Mouse (Mus musculus): ENCODE measurements around the gene Glis1. TPM values are rescaled to one million over a fixed set of nuclear protein-coding genes. Genes with fewer than 3 reads are reported as not detected.

Gene Glis1
- polyA plus RNA-seq, 1 experiment from 2014 or later: 0.47 TPM

- DNase-seq (ENCODE audit: low spot score) (peak; percentile 26), ATAC-seq (ENCODE audit: low FRiP score, low TSS enrichment) (peak; percentile 94)
- no peak overlapping the region for H3K27ac ChIP-seq (replicated peaks)
- H3K4me3 ChIP-seq (ENCODE audit: low read depth, low read length): no peak overlapping the region
- TF ChIP-seq EP300 (optimal IDR thresholded peaks at IDR 0.05) (no peak), CTCF (IDR thresholded peaks at IDR 0.05; ENCODE audit: low read depth) (no peak)
- no peaks in the 10 kb centered on the region for H3K4me1 ChIP-seq (replicated peaks; ENCODE audit: control insufficient read depth, insufficient read depth)
- 70% methylated on average over 4 of the region's 4 CpGs for WGBS
- H3K9ac ChIP-seq (ENCODE audit: low read length): no peak overlapping the region
- H3K27me3 ChIP-seq (ENCODE audit: control insufficient read depth, insufficient read depth, low read length): no peaks in the 10 kb centered on the region
- no peaks in the 10 kb centered on the region for H3K9me3 ChIP-seq (ENCODE audit: control insufficient read depth, low read length)
- H3K36me3 ChIP-seq (ENCODE audit: control insufficient read depth, insufficient read depth, low read length): no peaks in the 10 kb centered on the region
- H3K4me2 ChIP-seq (replicated peaks; ENCODE audit: low read depth): no peak overlapping the region
Measured at GRCm38 (mm10) chr4:107420202-107420601, 14.2 kb upstream of the Glis1 start.

- Histone ChIP-seq H3K27me3 (ENCODE audit: control insufficient read depth, insufficient read depth, low read length) (no peaks in the 10 kb centered on the region), H3K4me2 (replicated peaks; ENCODE audit: low read depth) (peak overlapping the region; percentile 31; the same call in 1 of the 2 replicates), H3K4me1 (replicated peaks; ENCODE audit: control insufficient read depth, insufficient read depth) (no peaks in the 10 kb centered on the region), H3K36me3 (ENCODE audit: control insufficient read depth, insufficient read depth, low read length) (no peaks in the 10 kb centered on the region), H3K27ac (replicated peaks) (no peak overlapping the region), H3K9me3 (ENCODE audit: control insufficient read depth, low read length) (no peaks in the 10 kb centered on the region), H3K9ac (ENCODE audit: low read length) (no peak overlapping the region), H3K4me3 (ENCODE audit: low read depth, low read length) (no peak overlapping the region)
- WGBS: 8% methylated on average over 14 of the region's 14 CpGs
- DNase-seq (ENCODE audit: low spot score): no peak
- TF ChIP-seq CTCF (IDR thresholded peaks at IDR 0.05; ENCODE audit: low read depth) (no peak), EP300 (optimal IDR thresholded peaks at IDR 0.05) (no peak)
- ATAC-seq (ENCODE audit: low FRiP score, low TSS enrichment): no peak
Measured at GRCm38 (mm10) chr4:107421711-107422110, 12.7 kb upstream of the Glis1 start.

GRCm38 (mm10) chr4:107422176-107422575 lies 12.2 kb upstream of the Glis1 start:
- ATAC-seq (ENCODE audit: low FRiP score, low TSS enrichment): no peak
- peak; percentile 82 for TF ChIP-seq CTCF (IDR thresholded peaks at IDR 0.05; ENCODE audit: low read depth)
- no peak for TF ChIP-seq EP300 (optimal IDR thresholded peaks at IDR 0.05)
- peak; percentile 33 for DNase-seq (ENCODE audit: low spot score)

GRCm38 (mm10) chr4:107425616-107426015 lies 8.8 kb upstream of the Glis1 start:
- DNase-seq (ENCODE audit: low spot score): no peak
- no peaks in the 10 kb centered on the region for H3K9me3 ChIP-seq (ENCODE audit: control insufficient read depth, low read length)
- no peak for ATAC-seq (ENCODE audit: low FRiP score, low TSS enrichment)
- TF ChIP-seq CTCF (IDR thresholded peaks at IDR 0.05; ENCODE audit: low read depth) (no peak), EP300 (optimal IDR thresholded peaks at IDR 0.05) (no peak)
- no peak overlapping the region for H3K27ac ChIP-seq (replicated peaks)
- 90% methylated on average over 12 of the region's 12 CpGs for WGBS
- H3K4me3 ChIP-seq (ENCODE audit: low read depth, low read length): no peak overlapping the region
- no peak overlapping the region for H3K4me2 ChIP-seq (replicated peaks; ENCODE audit: low read depth)
- no peaks in the 10 kb centered on the region for H3K27me3 ChIP-seq (ENCODE audit: control insufficient read depth, insufficient read depth, low read length)
- no peaks in the 10 kb centered on the region for H3K4me1 ChIP-seq (replicated peaks; ENCODE audit: control insufficient read depth, insufficient read depth)
- H3K36me3 ChIP-seq (ENCODE audit: control insufficient read depth, insufficient read depth, low read length): no peaks in the 10 kb centered on the region
- H3K9ac ChIP-seq (ENCODE audit: low read length): no peak overlapping the region

More at GRCm38 (mm10) chr4:107422176-107422575, 12.2 kb upstream of the Glis1 start:
- H3K4me2 ChIP-seq (replicated peaks; ENCODE audit: low read depth): no peak overlapping the region
- no peak overlapping the region for H3K9ac ChIP-seq (ENCODE audit: low read length)
- H3K9me3 ChIP-seq (ENCODE audit: control insufficient read depth, low read length): no peaks in the 10 kb centered on the region
- no peaks in the 10 kb centered on the region for H3K36me3 ChIP-seq (ENCODE audit: control insufficient read depth, insufficient read depth, low read length)
- no peak overlapping the region for H3K27ac ChIP-seq (replicated peaks)
- no peak overlapping the region for H3K4me3 ChIP-seq (ENCODE audit: low read depth, low read length)
- WGBS: 25% methylated on average over 6 of the region's 6 CpGs
- H3K27me3 ChIP-seq (ENCODE audit: control insufficient read depth, insufficient read depth, low read length): no peaks in the 10 kb centered on the region
- H3K4me1 ChIP-seq (replicated peaks; ENCODE audit: control insufficient read depth, insufficient read depth): no peaks in the 10 kb centered on the region

GRCm38 (mm10) chr4:107426631-107427030 lies 7.8 kb upstream of the Glis1 start:
- 66% methylated on average over 9 of the region's 9 CpGs for WGBS
- no peaks in the 10 kb centered on the region for H3K36me3 ChIP-seq (ENCODE audit: control insufficient read depth, insufficient read depth, low read length)
- H3K27ac ChIP-seq (replicated peaks): no peak overlapping the region
- H3K4me1 ChIP-seq (replicated peaks; ENCODE audit: control insufficient read depth, insufficient read depth): no peaks in the 10 kb centered on the region
- DNase-seq (ENCODE audit: low spot score) (no peak), ATAC-seq (ENCODE audit: low FRiP score, low TSS enrichment) (no peak)
- H3K4me2 ChIP-seq (replicated peaks; ENCODE audit: low read depth): no peak overlapping the region
- no peak overlapping the region for H3K4me3 ChIP-seq (ENCODE audit: low read depth, low read length)
- H3K9ac ChIP-seq (ENCODE audit: low read length): no peak overlapping the region
- no peaks in the 10 kb centered on the region for H3K27me3 ChIP-seq (ENCODE audit: control insufficient read depth, insufficient read depth, low read length)
- no peaks in the 10 kb centered on the region for H3K9me3 ChIP-seq (ENCODE audit: control insufficient read depth, low read length)
- TF ChIP-seq CTCF (IDR thresholded peaks at IDR 0.05; ENCODE audit: low read depth) (no peak), EP300 (optimal IDR thresholded peaks at IDR 0.05) (no peak)

GRCm38 (mm10) chr4:107432717-107433116 lies 1.7 kb upstream of the Glis1 start:
- H3K4me1 ChIP-seq (replicated peaks; ENCODE audit: control insufficient read depth, insufficient read depth): 0 out of 2 replicates have a peak, but pooled peaks cover 3% of the 10 kb centered on the region
- no peak overlapping the region for H3K4me3 ChIP-seq (ENCODE audit: low read depth, low read length)
- 52% methylated on average over 5 of the region's 5 CpGs for WGBS
- H3K27ac ChIP-seq (replicated peaks): no peak overlapping the region
- no peak for TF ChIP-seq CTCF (IDR thresholded peaks at IDR 0.05; ENCODE audit: low read depth)
- no peak for TF ChIP-seq EP300 (optimal IDR thresholded peaks at IDR 0.05)
- H3K36me3 ChIP-seq (ENCODE audit: control insufficient read depth, insufficient read depth, low read length): no peaks in the 10 kb centered on the region
- ATAC-seq (ENCODE audit: low FRiP score, low TSS enrichment): no peak
- DNase-seq (ENCODE audit: low spot score): no peak
- H3K27me3 ChIP-seq (ENCODE audit: control insufficient read depth, insufficient read depth, low read length): peaks cover 11% of the 10 kb centered on the region; the same call in 1 of the 2 replicates
- no peak overlapping the region for H3K9ac ChIP-seq (ENCODE audit: low read length)
- H3K9me3 ChIP-seq (ENCODE audit: control insufficient read depth, low read length): no peaks in the 10 kb centered on the region
- no peak overlapping the region for H3K4me2 ChIP-seq (replicated peaks; ENCODE audit: low read depth)
